Mouse (Mus musculus): ENCODE measurements around the gene Olfr1447. TPM values are rescaled to one million over a fixed set of nuclear protein-coding genes. Genes with fewer than 3 reads are reported as not detected.

Olfr1447 gene
- total RNA-seq (2018; cell fraction: chromatin; rRNA removed) = not detected
- not detected for total RNA-seq (2018; cell fraction: cytosol; rRNA removed)
- not detected for total RNA-seq (2018; cell fraction: nucleus; rRNA removed)
- not detected in 3 replicates for polyA plus RNA-seq (2018)

GRCm38 (mm10) chr19:12903643-12904042 is at the start of gene Olfr1447:
Olfr1447 (minus strand) TSS chr19:12903743.
- Histone ChIP-seq H3K36me3 (ENCODE audit: inconsistent target) (no peaks in the 10 kb centered on the region), H3K4me3 (ENCODE audit: inconsistent target) (no peak within 1 kb of the TSS), H3K79me2 (ENCODE audit: inconsistent target) (no peaks in the 10 kb centered on the region), H3K27ac (no peak within 1 kb of the TSS)
- no CpG with 5 or more reads among the region's 1 CpGs for WGBS (ENCODE audit: missing documents)

- H3K36me3 ChIP-seq (ENCODE audit: inconsistent target) = no peaks in the 10 kb centered on the region
- no peak within 1 kb of the TSS for H3K27ac ChIP-seq
- H3K4me3 ChIP-seq (ENCODE audit: inconsistent target) = no peak within 1 kb of the TSS
- WGBS (ENCODE audit: missing documents) = 70% methylated on average over 1 of the region's 1 CpGs
- no peaks in the 10 kb centered on the region for H3K79me2 ChIP-seq (ENCODE audit: inconsistent target)
Observed at GRCm38 (mm10) chr19:12949958-12950357, 46.4 kb upstream of the Olfr1447 start, which contains the start of gene Olfr1450. Olfr1450 (plus strand) TSS chr19:12950258.

GRCm38 (mm10) chr19:12930540-12930939 is 27.0 kb upstream of the Olfr1447 start, which contains the start of gene Olfr1449:
Olfr1449 (plus strand) TSS chr19:12930840.
- Histone ChIP-seq H3K4me3 (ENCODE audit: inconsistent target) (no peak within 1 kb of the TSS), H3K36me3 (ENCODE audit: inconsistent target) (no peaks in the 10 kb centered on the region), H3K79me2 (ENCODE audit: inconsistent target) (no peaks in the 10 kb centered on the region), H3K27ac (no peak within 1 kb of the TSS)

GRCm38 (mm10) chr19:12924319-12924718 is 20.8 kb upstream of the Olfr1447 start, which contains the start of gene Olfr1448:
Olfr1448 (minus strand) TSS chr19:12924419.
- 86% methylated on average over 1 of the region's 1 CpGs for WGBS (ENCODE audit: missing documents)
- no peak within 1 kb of the TSS for H3K4me3 ChIP-seq (ENCODE audit: inconsistent target)
- H3K27ac ChIP-seq = no peak within 1 kb of the TSS
- no peaks in the 10 kb centered on the region for H3K79me2 ChIP-seq (ENCODE audit: inconsistent target)
- no peaks in the 10 kb centered on the region for H3K36me3 ChIP-seq (ENCODE audit: inconsistent target)

GRCm38 (mm10) chr19:12893424-12893823 is 10.1 kb downstream of the Olfr1447 start, which contains the start of gene Olfr1446:
Olfr1446 (minus strand) TSS chr19:12893524.
- no peaks in the 10 kb centered on the region for H3K79me2 ChIP-seq (ENCODE audit: inconsistent target)

GRCm38 (mm10) chr19:12883555-12883954 is 20.0 kb downstream of the Olfr1447 start, which contains the start of gene Olfr1445:
Olfr1445 (plus strand) TSS chr19:12883855.
- Histone ChIP-seq H3K27ac (no peak within 1 kb of the TSS), H3K79me2 (ENCODE audit: inconsistent target) (no peaks in the 10 kb centered on the region), H3K4me3 (ENCODE audit: inconsistent target) (no peak within 1 kb of the TSS), H3K36me3 (ENCODE audit: inconsistent target) (no peaks in the 10 kb centered on the region)
- 91% methylated on average over 2 of the region's 2 CpGs for WGBS (ENCODE audit: missing documents)

More at GRCm38 (mm10) chr19:12893424-12893823, 10.1 kb downstream of the Olfr1447 start, which contains the start of gene Olfr1446:
- Histone ChIP-seq H3K4me3 (ENCODE audit: inconsistent target) (no peak within 1 kb of the TSS), H3K27ac (no peak within 1 kb of the TSS), H3K36me3 (ENCODE audit: inconsistent target) (no peaks in the 10 kb centered on the region)
- WGBS (ENCODE audit: missing documents) = 100% methylated on average over 1 of the region's 1 CpGs

- Histone ChIP-seq H3K36me3 (ENCODE audit: inconsistent target) (no peaks in the 10 kb centered on the region), H3K79me2 (ENCODE audit: inconsistent target) (no peaks in the 10 kb centered on the region), H3K4me3 (ENCODE audit: inconsistent target) (no peak within 1 kb of the TSS), H3K27ac (no peak within 1 kb of the TSS)
- WGBS (ENCODE audit: missing documents) = 90% methylated on average over 1 of the region's 1 CpGs
Observed at GRCm38 (mm10) chr19:12856983-12857382, 46.6 kb downstream of the Olfr1447 start, which contains the start of gene Olfr1444. Olfr1444 (plus strand) TSS chr19:12857283.

Other genes starting within 250 kb of the Olfr1447 start
- not detected in 3 replicates for gene Olfr1442, start 233.3 kb downstream of the Olfr1447 start, polyA plus RNA-seq (2018)
- gene Olfr1443, start 225.6 kb downstream of the Olfr1447 start, polyA plus RNA-seq (2018) = not detected in 3 replicates
- gene Keg1, start 208.0 kb downstream of the Olfr1447 start, polyA plus RNA-seq (2018) = not detected in 3 replicates
- gene Cntf, start 138.1 kb downstream of the Olfr1447 start, polyA plus RNA-seq (2018) = 0.42 to 0.85 TPM (median 0.52 TPM) in 3 replicates
- gene Zfp91, start 107.6 kb downstream of the Olfr1447 start, polyA plus RNA-seq (2018) = 50.8 to 76.2 TPM (median 59.4 TPM) in 3 replicates
- 84.8 to 185 TPM (median 109 TPM) in 3 replicates for gene Lpxn, start 107.5 kb downstream of the Olfr1447 start, polyA plus RNA-seq (2018)
- not detected in 3 replicates for gene Gm5244, start 57.1 kb downstream of the Olfr1447 start, polyA plus RNA-seq (2018)
- gene Olfr1444, start 46.5 kb downstream of the Olfr1447 start, polyA plus RNA-seq (2018) = 0.14 to 0.44 TPM (median 0.25 TPM) in 3 replicates
- gene Olfr1445, start 19.9 kb downstream of the Olfr1447 start, polyA plus RNA-seq (2018) = not detected in 3 replicates
- gene Olfr1446, start 10.2 kb downstream of the Olfr1447 start, polyA plus RNA-seq (2018) = not detected in 3 replicates
- not detected in 3 replicates for gene Olfr1448, start 20.7 kb upstream of the Olfr1447 start, polyA plus RNA-seq (2018)
- not detected in 3 replicates for gene Olfr1449, start 27.1 kb upstream of the Olfr1447 start, polyA plus RNA-seq (2018)
- gene Olfr1450, start 46.5 kb upstream of the Olfr1447 start, polyA plus RNA-seq (2018) = not detected in 3 replicates
- gene Olfr1451, start 91.3 kb upstream of the Olfr1447 start, polyA plus RNA-seq (2018) = not detected in 3 replicates
- gene Olfr1453, start 124.6 kb upstream of the Olfr1447 start, polyA plus RNA-seq (2018) = not detected in 3 replicates
- gene Olfr1454, start 156.9 kb upstream of the Olfr1447 start, polyA plus RNA-seq (2018) = not detected in 3 replicates
- gene Olfr1457, start 194.1 kb upstream of the Olfr1447 start, polyA plus RNA-seq (2018) = not detected in 3 replicates
- gene Olfr1458, start 203.0 kb upstream of the Olfr1447 start, polyA plus RNA-seq (2018) = not detected in 3 replicates
- gene Olfr1459, start 245.8 kb upstream of the Olfr1447 start, polyA plus RNA-seq (2018) = not detected in 3 replicates

Data from macrophage (primary cell).